Mouse (Mus musculus) hindbrain, postnatal 0 days (tissue): ENCODE data around the gene Rbm6. TPM values are rescaled to one million over a fixed set of nuclear protein-coding genes. Genes with fewer than 3 reads are reported as not detected.

ENCODE experiments used
- ATAC-seq: fragments of 200-750 bp; cut with Nextera tagmentation; 2 replicates; pipeline ENCODE4 v1.8.0; 2017; ENCODE audit warnings: mild to moderate bottlenecking, moderate TSS enrichment, moderate library complexity
- DNase-seq: peaks from one replicate; pipeline ENCODE4 v3.0.0-alpha.2; 2015; ENCODE audit warnings: low spot score
- H3K27ac ChIP-seq: fragments of 300-500 bp; sonication (generic); 2 replicates; pipeline ENCODE4 v1.5.1; 2014; ENCODE audit warnings: mild to moderate bottlenecking
- H3K27me3 ChIP-seq: fragments of 300-500 bp; sonication (generic); 2 replicates; pipeline ENCODE4 v1.6.1; 2014; ENCODE audit warnings: low read length, mixed read lengths; ENCODE audit not compliant: insufficient read depth
- H3K36me3 ChIP-seq: fragments of 300-500 bp; sonication (generic); 2 replicates; pipeline ENCODE4 v1.6.1; 2014; ENCODE audit warnings: low read length, mixed read lengths; ENCODE audit not compliant: insufficient read depth
- H3K4me1 ChIP-seq: fragments of 300-500 bp; sonication (generic); 2 replicates; pipeline ENCODE4 v1.6.1; 2014; ENCODE audit warnings: antibody characterized with exemption, low read length, mixed read lengths; ENCODE audit not compliant: insufficient read depth
- H3K4me2 ChIP-seq: fragments of 300-500 bp; sonication (generic); 2 replicates; pipeline ENCODE4 v1.6.1; 2014; ENCODE audit warnings: low read depth, mild to moderate bottlenecking, low read length, moderate library complexity, mixed read lengths
- H3K4me3 ChIP-seq: fragments of 300-500 bp; sonication (generic); 2 replicates; pipeline ENCODE4 v1.5.1; 2014; ENCODE audit warnings: low read length
- H3K9ac ChIP-seq: fragments of 300-500 bp; sonication (generic); replicated peaks from 2 replicates; pipeline ENCODE4 v1.6.1; 2014; ENCODE audit warnings: mild to moderate bottlenecking, low read length, moderate library complexity, mixed read lengths
- H3K9me3 ChIP-seq: fragments of 300-500 bp; sonication (generic); 2 replicates; pipeline ENCODE4 v1.6.1; 2016; ENCODE audit warnings: low read length, mixed read lengths
- CTCF ChIP-seq: IDR thresholded peaks from 2 replicates; pipeline ENCODE4 v1.5.1; 2016; ENCODE audit warnings: antibody characterized with exemption, control low read depth, low read depth
- WGBS: fragments of 180-500 bp; shearing (Covaris S2); extraction: QIAGEN DNeasy Blood & Tissue Kit; methylation state at CpG from one replicate; pipeline ENCODE4 v1.1.7; 2014; 5-methylcytosine and 5-hydroxymethylcytosine counted together
- polyA plus RNA-seq: library from polyadenylated mRNA; unstranded; fragments of >200 nt; fragmentation: Nextera tagmentation; extraction: Ambion mirVana; gene quantifications from 2 replicates; pipeline ENCODE4 v1.2.1, GENCODE M21; 2015
- total RNA-seq: library from RNA; depleted of rRNA; stranded (reverse); fragments of >200 nt; gene quantifications from 2 replicates; pipeline ENCODE4 v1.2.3, GENCODE M21; 2014

The Rbm6 gene
- total and polyA plus RNA-seq, 2 experiments from 2014 or later = 55.0 to 62.3 TPM

DNA sequence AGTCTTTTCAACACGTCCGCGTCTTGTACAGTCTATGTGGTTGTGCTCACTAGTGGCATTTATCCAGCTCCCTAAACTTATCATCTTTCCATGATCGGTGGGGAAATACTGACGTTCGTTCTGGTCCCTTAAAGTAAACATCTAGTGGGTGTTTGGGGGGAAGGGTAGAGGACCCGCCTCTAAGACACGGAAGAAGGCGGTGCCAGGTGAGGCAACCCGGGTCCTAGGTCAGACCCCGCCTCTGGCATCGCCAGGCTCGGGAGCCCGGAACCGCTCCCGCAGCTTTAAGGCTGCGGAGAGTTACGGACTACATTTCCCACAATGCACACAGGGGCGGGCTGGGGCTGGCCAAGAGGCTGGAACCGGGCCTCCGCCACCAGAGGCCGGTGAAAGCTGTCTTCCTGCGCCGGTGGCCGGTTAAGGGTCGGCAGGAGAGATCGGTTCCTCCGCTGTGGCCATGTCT is 14.8 kb upstream of the Rbm6 start, which contains the start of gene Mon1a:
Mon1a (plus strand) TSS at position 348 of the 463 bp plus-strand sequence.
- no peak for TF ChIP-seq CTCF
- Histone ChIP-seq H3K9ac (peak within 1 kb of the TSS; percentile 70), H3K4me3 (peak within 1 kb of the TSS; percentile 82), H3K9me3 (no peaks in the 10 kb centered on the region), H3K27me3 (no peaks in the 10 kb centered on the region), H3K4me1 (no peaks in the 10 kb centered on the region; the same call in 1 of the 2 replicates), H3K4me2 (peak within 1 kb of the TSS; percentile 81), H3K27ac (peak within 1 kb of the TSS; percentile 79), H3K36me3 (no peaks in the 10 kb centered on the region)
- under 1% methylated on average over 28 of the region's 28 CpGs for WGBS
- ATAC-seq = peak; percentile 95
- peak; percentile 89 for DNase-seq

- no peak for ATAC-seq
- Histone ChIP-seq H3K9ac (no peak overlapping the region), H3K9me3 (no peaks in the 10 kb centered on the region), H3K27ac (no peak overlapping the region), H3K36me3 (no peaks in the 10 kb centered on the region), H3K27me3 (no peaks in the 10 kb centered on the region), H3K4me2 (no peak overlapping the region), H3K4me1 (no peaks in the 10 kb centered on the region), H3K4me3 (no peak overlapping the region)
- WGBS = 74% methylated on average over 4 of the region's 4 CpGs
- TF ChIP-seq CTCF = no peak
- DNase-seq = no peak
Observed at GRCm38 (mm10) chr9:107880411-107880810, 7.4 kb upstream of the Rbm6 start.

DNA sequence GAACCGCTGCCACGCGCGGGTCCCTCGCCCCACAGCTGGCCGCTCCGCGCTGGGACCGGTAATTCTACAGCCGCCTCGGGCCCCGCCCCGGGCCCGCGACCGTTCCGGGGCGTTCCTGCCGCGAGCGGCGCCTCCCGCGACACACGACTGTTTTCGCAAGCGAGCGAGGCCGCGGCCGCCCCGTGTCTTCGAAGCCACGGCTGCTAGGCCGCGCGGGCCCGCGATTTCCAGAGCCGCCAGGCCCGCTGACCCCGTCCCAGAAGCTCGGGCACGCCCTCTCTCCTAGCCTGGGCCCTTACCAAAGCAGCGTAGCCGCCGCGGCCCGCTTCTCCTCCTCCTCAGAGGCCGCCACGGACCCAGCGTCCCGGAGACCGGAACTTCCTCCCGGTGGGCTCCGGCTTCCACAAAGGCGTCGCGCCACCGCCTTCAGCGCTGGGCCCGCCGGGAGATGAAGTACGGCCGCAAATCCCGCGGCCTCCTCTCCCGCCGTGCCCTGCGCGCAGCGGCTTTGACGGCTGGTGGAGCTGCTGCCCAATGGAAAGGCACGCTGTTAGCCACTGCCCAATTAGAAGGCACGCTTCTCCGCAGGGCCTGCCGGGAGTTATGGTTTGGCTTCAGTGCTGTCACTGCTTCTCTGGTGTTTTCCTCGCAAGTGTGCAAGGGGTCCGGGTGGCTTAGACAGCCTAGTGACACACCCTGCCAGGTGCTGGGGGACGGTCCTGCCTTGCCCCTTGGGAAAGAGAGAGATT is 513 bp downstream of the Rbm6 start:
- Histone ChIP-seq H3K4me3 (peak overlapping the region; percentile 100), H3K4me1 (peaks cover 9% of the 10 kb centered on the region), H3K36me3 (no peaks in the 10 kb centered on the region), H3K27me3 (no peaks in the 10 kb centered on the region), H3K9me3 (no peaks in the 10 kb centered on the region), H3K4me2 (peak overlapping the region; percentile 91), H3K9ac (peak overlapping the region; percentile 98), H3K27ac (peak overlapping the region; percentile 97)
- under 1% methylated on average over 77 of the region's 80 CpGs for WGBS
- peak; percentile 98 for DNase-seq
- ATAC-seq = peak; percentile 100
- no peak for TF ChIP-seq CTCF

GRCm38 (mm10) chr9:107866081-107866480 is 7.0 kb downstream of the Rbm6 start:
- Histone ChIP-seq H3K9ac (no peak overlapping the region), H3K27me3 (no peaks in the 10 kb centered on the region), H3K36me3 (no peaks in the 10 kb centered on the region), H3K9me3 (no peaks in the 10 kb centered on the region), H3K4me3 (no peak overlapping the region), H3K4me1 (no peaks in the 10 kb centered on the region), H3K4me2 (no peak overlapping the region), H3K27ac (no peak overlapping the region)
- WGBS = 96% methylated on average over 2 of the region's 2 CpGs
- ATAC-seq = no peak
- DNase-seq = no peak
- TF ChIP-seq CTCF = no peak

GRCm38 (mm10) chr9:107864493-107864892 is 8.5 kb downstream of the Rbm6 start:
- TF ChIP-seq CTCF = no peak
- no peaks in the 10 kb centered on the region for H3K4me1 ChIP-seq
- no peak for ATAC-seq

DNA sequence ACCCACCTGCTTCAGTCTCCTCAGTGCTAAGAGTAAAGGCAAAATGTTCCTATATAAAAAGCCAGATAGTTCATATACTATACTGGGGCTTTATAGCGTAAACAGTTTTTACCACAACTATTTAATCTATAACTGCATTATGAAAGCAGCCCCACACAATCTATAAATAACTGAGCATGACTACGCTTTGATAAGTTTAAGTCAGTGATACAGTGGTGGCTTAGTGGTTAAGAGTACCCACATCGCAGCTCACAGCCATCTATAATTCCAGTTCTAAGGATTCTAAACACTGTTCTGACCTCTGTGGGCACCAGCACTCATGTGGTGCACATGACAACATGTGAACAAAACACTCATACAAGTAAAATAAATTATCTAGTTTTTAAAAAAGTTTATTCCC is 14.7 kb downstream of the Rbm6 start:
- 94% methylated on average over 3 of the region's 3 CpGs for WGBS
- ATAC-seq (no peak), DNase-seq (no peak)
- Histone ChIP-seq H3K36me3 (peaks cover 5% of the 10 kb centered on the region), H3K27ac (no peak overlapping the region), H3K9ac (no peak overlapping the region), H3K4me2 (no peak overlapping the region), H3K9me3 (no peaks in the 10 kb centered on the region), H3K27me3 (no peaks in the 10 kb centered on the region), H3K4me3 (no peak overlapping the region), H3K4me1 (no peaks in the 10 kb centered on the region)
- TF ChIP-seq CTCF = no peak

More at GRCm38 (mm10) chr9:107864493-107864892, 8.5 kb downstream of the Rbm6 start:
- H3K9ac ChIP-seq = no peak overlapping the region
- no peaks in the 10 kb centered on the region for H3K9me3 ChIP-seq
- no peak for DNase-seq
- no peak overlapping the region for H3K4me2 ChIP-seq
- H3K36me3 ChIP-seq = no peaks in the 10 kb centered on the region
- WGBS = 85% methylated on average over 1 of the region's 1 CpGs
- no peaks in the 10 kb centered on the region for H3K27me3 ChIP-seq
- no peak overlapping the region for H3K4me3 ChIP-seq
- no peak overlapping the region for H3K27ac ChIP-seq

- Histone ChIP-seq H3K27ac (no peak overlapping the region), H3K36me3 (no peaks in the 10 kb centered on the region; the same call in 1 of the 2 replicates), H3K4me3 (no peak overlapping the region), H3K4me2 (no peak overlapping the region), H3K9me3 (no peaks in the 10 kb centered on the region), H3K9ac (no peak overlapping the region), H3K4me1 (no peaks in the 10 kb centered on the region), H3K27me3 (no peaks in the 10 kb centered on the region)
- DNase-seq (no peak), ATAC-seq (no peak)
- 98% methylated on average over 7 of the region's 7 CpGs for WGBS
- no peak for TF ChIP-seq CTCF
Observed at GRCm38 (mm10) chr9:107848922-107849321, 24.1 kb downstream of the Rbm6 start.
